Mouse (Mus musculus) hindbrain, embryonic 14.5 days (tissue): ENCODE results near the gene Dpp9. TPM values are rescaled to one million over a fixed set of nuclear protein-coding genes. Genes with fewer than 3 reads are reported as not detected.

Experiments
- ATAC-seq: fragments of 200-750 bp; cut with Nextera tagmentation; 2 replicates; pipeline ENCODE4 v1.8.0; 2017; ENCODE audit warnings: moderate number of reproducible peaks, mild to moderate bottlenecking, moderate TSS enrichment, moderate library complexity; ENCODE audit not compliant: low FRiP score
- DNase-seq: peaks from one replicate; pipeline ENCODE4 v3.0.0-alpha.2; 2015; ENCODE audit warnings: low spot score
- H3K27ac ChIP-seq: fragments of 300-500 bp; sonication (generic); 2 replicates; pipeline ENCODE4 v1.5.1; 2014; ENCODE audit warnings: mild to moderate bottlenecking, moderate library complexity
- H3K27me3 ChIP-seq: fragments of 300-500 bp; sonication (generic); 2 replicates; pipeline ENCODE4 v1.6.1; 2014; ENCODE audit warnings: mild to moderate bottlenecking, low read length, mixed read lengths; ENCODE audit not compliant: control insufficient read depth, insufficient read depth
- H3K36me3 ChIP-seq: fragments of 300-500 bp; sonication (generic); replicated peaks from 2 replicates; pipeline ENCODE4 v1.6.1; 2014; ENCODE audit not compliant: control insufficient read depth, insufficient read depth
- H3K4me1 ChIP-seq: fragments of 300-500 bp; sonication (generic); replicated peaks from 2 replicates; pipeline ENCODE4 v1.6.1; 2014; ENCODE audit warnings: antibody characterized with exemption, low read length, mixed read lengths; ENCODE audit not compliant: control insufficient read depth, insufficient read depth
- H3K4me2 ChIP-seq: fragments of 300-500 bp; sonication (generic); replicated peaks from 2 replicates; pipeline ENCODE4 v1.6.1; 2014; ENCODE audit warnings: mild to moderate bottlenecking, moderate library complexity
- H3K4me3 ChIP-seq: fragments of 300-500 bp; sonication (generic); replicated peaks from 2 replicates; pipeline ENCODE4 v1.5.1; 2014; ENCODE audit warnings: mild to moderate bottlenecking, low read length
- H3K9ac ChIP-seq: fragments of 300-500 bp; sonication (generic); 2 replicates; pipeline ENCODE4 v1.6.1; 2014
- H3K9me3 ChIP-seq: fragments of 300-500 bp; sonication (generic); 2 replicates; pipeline ENCODE4 v1.6.1; 2016; ENCODE audit warnings: low read length; ENCODE audit not compliant: control insufficient read depth
- WGBS: fragments of 180-500 bp; shearing (Covaris S2); extraction: QIAGEN DNeasy Blood & Tissue Kit; methylation state at CpG from one replicate; pipeline ENCODE4 v1.1.7; 2014; 5-methylcytosine and 5-hydroxymethylcytosine counted together
- polyA plus RNA-seq: library from polyadenylated mRNA; unstranded; fragments of >200 nt; fragmentation: Nextera tagmentation; extraction: Ambion mirVana; gene quantifications from 2 replicates; pipeline ENCODE4 v1.2.1, GENCODE M21; 2014

The Dpp9 gene
- polyA plus RNA-seq, 1 experiment from 2014 or later: 23.4 TPM

GRCm38 (mm10) chr17:56241541-56242401, 23.1 kb upstream of the Dpp9 start:
- DNase-seq: peak; percentile 81
- WGBS: 2% methylated on average over 33 of the region's 33 CpGs
- Histone ChIP-seq H3K9ac (peak overlapping the region; percentile 56), H3K36me3 (no peaks in the 10 kb centered on the region), H3K27ac (no peak overlapping the region), H3K27me3 (peaks cover 8% of the 10 kb centered on the region), H3K4me3 (peak overlapping the region; percentile 41), H3K4me1 (no peaks in the 10 kb centered on the region; the same call in 1 of the 2 replicates), H3K9me3 (no peaks in the 10 kb centered on the region), H3K4me2 (peak overlapping the region; percentile 55)
- peak; percentile 91 for ATAC-seq

GRCm38 (mm10) chr17:56233818-56234469, 15.2 kb upstream of the Dpp9 start:
- ATAC-seq (peak; percentile 94), DNase-seq (peak; percentile 78)
- Histone ChIP-seq H3K4me1 (peaks cover 10% of the 10 kb centered on the region), H3K4me3 (no peak overlapping the region), H3K9ac (0 out of 2 replicates have a peak overlapping the region, but pooled peaks have one; percentile 7), H3K27ac (0 out of 2 replicates have a peak overlapping the region, but pooled peaks have one; percentile 58), H3K4me2 (peak overlapping the region; percentile 45), H3K9me3 (no peaks in the 10 kb centered on the region), H3K27me3 (no peaks in the 10 kb centered on the region), H3K36me3 (no peaks in the 10 kb centered on the region)
- 3% methylated on average over 14 of the region's 14 CpGs for WGBS

- WGBS: 48% methylated on average over 8 of the region's 8 CpGs
- Histone ChIP-seq H3K27ac (peak overlapping the region; percentile 58), H3K4me1 (peaks cover 10% of the 10 kb centered on the region), H3K36me3 (no peaks in the 10 kb centered on the region), H3K9me3 (no peaks in the 10 kb centered on the region), H3K4me3 (no peak overlapping the region), H3K4me2 (peak overlapping the region; percentile 45), H3K9ac (0 out of 2 replicates have a peak overlapping the region, but pooled peaks have one; percentile 7), H3K27me3 (no peaks in the 10 kb centered on the region)
- DNase-seq (peak; percentile 16), ATAC-seq (peak; percentile 37)
These were observed 14.7 kb upstream of the Dpp9 start for GRCm38 (mm10) chr17:56233389-56233788.

- DNase-seq: no peak
- H3K27me3 ChIP-seq: no peaks in the 10 kb centered on the region
- no peak for ATAC-seq
- WGBS: 57% methylated on average over 10 of the region's 10 CpGs
- no peaks in the 10 kb centered on the region for H3K36me3 ChIP-seq
- peaks cover 10% of the 10 kb centered on the region for H3K4me1 ChIP-seq
- H3K4me3 ChIP-seq: no peak overlapping the region
- H3K27ac ChIP-seq: no peak overlapping the region
- no peaks in the 10 kb centered on the region for H3K9me3 ChIP-seq
- H3K4me2 ChIP-seq: no peak overlapping the region
- H3K9ac ChIP-seq: no peak overlapping the region
These were observed 11.2 kb upstream of the Dpp9 start for GRCm38 (mm10) chr17:56229943-56230342.

- Histone ChIP-seq H3K27me3 (no peaks in the 10 kb centered on the region), H3K9me3 (no peaks in the 10 kb centered on the region)
- WGBS: 82% methylated on average over 3 of the region's 3 CpGs
These were observed 7.9 kb upstream of the Dpp9 start for GRCm38 (mm10) chr17:56226566-56226965.

GRCm38 (mm10) chr17:56224916-56225315, 6.2 kb upstream of the Dpp9 start:
- H3K4me1 ChIP-seq: no peaks in the 10 kb centered on the region
- DNase-seq (no peak), ATAC-seq (no peak)
- H3K4me2 ChIP-seq: no peak overlapping the region
- no peaks in the 10 kb centered on the region for H3K27me3 ChIP-seq
- no peaks in the 10 kb centered on the region for H3K36me3 ChIP-seq
- H3K27ac ChIP-seq: no peak overlapping the region
- H3K9me3 ChIP-seq: no peaks in the 10 kb centered on the region
- WGBS: 47% methylated on average over 1 of the region's 1 CpGs
- H3K9ac ChIP-seq: no peak overlapping the region
- no peak overlapping the region for H3K4me3 ChIP-seq

More at GRCm38 (mm10) chr17:56226566-56226965, 7.9 kb upstream of the Dpp9 start:
- no peak for ATAC-seq
- no peaks in the 10 kb centered on the region for H3K36me3 ChIP-seq
- H3K4me2 ChIP-seq: no peak overlapping the region
- no peak overlapping the region for H3K9ac ChIP-seq
- no peaks in the 10 kb centered on the region for H3K4me1 ChIP-seq
- no peak overlapping the region for H3K4me3 ChIP-seq
- DNase-seq: no peak
- H3K27ac ChIP-seq: no peak overlapping the region

- no peaks in the 10 kb centered on the region for H3K27me3 ChIP-seq
- 75% methylated on average over 3 of the region's 3 CpGs for WGBS
- peak overlapping the region; percentile 85; the same call in 1 of the 2 replicates for H3K4me3 ChIP-seq
- H3K36me3 ChIP-seq: no peaks in the 10 kb centered on the region; the same call in 1 of the 2 replicates
- no peak overlapping the region for H3K27ac ChIP-seq
- H3K9me3 ChIP-seq: no peaks in the 10 kb centered on the region
- H3K4me2 ChIP-seq: no peak overlapping the region
- no peak for DNase-seq
- peaks cover 18% of the 10 kb centered on the region for H3K4me1 ChIP-seq
- no peak overlapping the region for H3K9ac ChIP-seq
- no peak for ATAC-seq
These were observed 1.1 kb upstream of the Dpp9 start for GRCm38 (mm10) chr17:56219805-56220204.

- Histone ChIP-seq H3K4me1 (peaks cover 18% of the 10 kb centered on the region), H3K27ac (peak overlapping the region; percentile 86), H3K4me3 (peak overlapping the region; percentile 85), H3K36me3 (no peaks in the 10 kb centered on the region; the same call in 1 of the 2 replicates), H3K9me3 (no peaks in the 10 kb centered on the region), H3K27me3 (no peaks in the 10 kb centered on the region), H3K9ac (peak overlapping the region; percentile 92), H3K4me2 (peak overlapping the region; percentile 90)
- DNase-seq: no peak
- ATAC-seq: no peak
- WGBS: 52% methylated on average over 12 of the region's 12 CpGs
These were observed 546 bp upstream of the Dpp9 start for GRCm38 (mm10) chr17:56219251-56219650.

- Histone ChIP-seq H3K4me2 (peak overlapping the region; percentile 90), H3K27ac (no peak overlapping the region; the same call in 1 of the 2 replicates), H3K9me3 (no peaks in the 10 kb centered on the region), H3K27me3 (no peaks in the 10 kb centered on the region), H3K36me3 (no peaks in the 10 kb centered on the region; the same call in 1 of the 2 replicates), H3K4me3 (peak overlapping the region; percentile 85), H3K4me1 (peaks cover 18% of the 10 kb centered on the region), H3K9ac (peak overlapping the region; percentile 92)
- ATAC-seq (no peak), DNase-seq (no peak)
- WGBS: 70% methylated on average over 13 of the region's 13 CpGs
These were observed 1.0 kb downstream of the Dpp9 start for GRCm38 (mm10) chr17:56217670-56218069.
